Mouse (Mus musculus): ENCODE results near the gene Fndc3b.

Gene Fndc3b

GRCm38 (mm10) chr3:27467505-27468020 is 243.5 kb downstream of the Fndc3b start:
- DNase-seq (ENCODE audit: low read depth, low spot score), result no peak

- no peak for DNase-seq (ENCODE audit: low read depth, low spot score)
Observed at GRCm38 (mm10) chr3:27466297-27466901, 244.7 kb downstream of the Fndc3b start.

GRCm38 (mm10) chr3:27463373-27463772 is 247.7 kb downstream of the Fndc3b start:
- no peak for DNase-seq (ENCODE audit: low read depth, low spot score)

GRCm38 (mm10) chr3:27462934-27463333 is 248.2 kb downstream of the Fndc3b start:
- no peak for DNase-seq (ENCODE audit: low read depth, low spot score)

GRCm38 (mm10) chr3:27462316-27462902 is 248.7 kb downstream of the Fndc3b start:
- no peak for DNase-seq (ENCODE audit: low read depth, low spot score)

GRCm38 (mm10) chr3:27461861-27462260 is 249.2 kb downstream of the Fndc3b start:
- no peak for DNase-seq (ENCODE audit: low read depth, low spot score)

- peak; percentile 26 for DNase-seq (ENCODE audit: low read depth, low spot score)
Observed at GRCm38 (mm10) chr3:27461037-27461436, 250.1 kb downstream of the Fndc3b start.

GRCm38 (mm10) chr3:27458416-27458815 is 252.7 kb downstream of the Fndc3b start:
- no peak for DNase-seq (ENCODE audit: low read depth, low spot score)

- no peak for DNase-seq (ENCODE audit: low read depth, low spot score)
Observed at GRCm38 (mm10) chr3:27456514-27456913, 254.6 kb downstream of the Fndc3b start.

- DNase-seq (ENCODE audit: low read depth, low spot score), result no peak
Observed at GRCm38 (mm10) chr3:27454402-27455195, 256.5 kb downstream of the Fndc3b start.

GRCm38 (mm10) chr3:27453453-27454098 is 257.5 kb downstream of the Fndc3b start:
- DNase-seq (ENCODE audit: low read depth, low spot score), result no peak

GRCm38 (mm10) chr3:27449447-27449846 is 261.7 kb downstream of the Fndc3b start:
- DNase-seq (ENCODE audit: low read depth, low spot score), result no peak

- DNase-seq (ENCODE audit: low read depth, low spot score), result no peak
Observed at GRCm38 (mm10) chr3:27448367-27448766, 262.7 kb downstream of the Fndc3b start.

GRCm38 (mm10) chr3:27439704-27440103 is 271.4 kb downstream of the Fndc3b start:
- no peak for DNase-seq (ENCODE audit: low read depth, low spot score)

GRCm38 (mm10) chr3:27435096-27435620 is 275.9 kb downstream of the Fndc3b start:
- DNase-seq (ENCODE audit: low read depth, low spot score), result no peak

- DNase-seq (ENCODE audit: low read depth, low spot score), result no peak
Observed at GRCm38 (mm10) chr3:27432981-27433380, 278.1 kb downstream of the Fndc3b start.

- DNase-seq (ENCODE audit: low read depth, low spot score), result no peak
Observed at GRCm38 (mm10) chr3:27430621-27431263, 280.4 kb downstream of the Fndc3b start.

- no peak for DNase-seq (ENCODE audit: low read depth, low spot score)
Observed at GRCm38 (mm10) chr3:27427406-27427805, 283.7 kb downstream of the Fndc3b start.

- DNase-seq (ENCODE audit: low read depth, low spot score), result no peak
Observed at GRCm38 (mm10) chr3:27424049-27424667, 286.9 kb downstream of the Fndc3b start.

- no peak for DNase-seq (ENCODE audit: low read depth, low spot score)
Observed at GRCm38 (mm10) chr3:27422521-27422920, 288.6 kb downstream of the Fndc3b start.

GRCm38 (mm10) chr3:27421980-27422379 is 289.1 kb downstream of the Fndc3b start:
- DNase-seq (ENCODE audit: low read depth, low spot score), result no peak

Data from c-Kit-negative CD71-positive TER-119-positive erythroid progenitor cells, embryonic 14.5 days (primary cell).